Mouse (Mus musculus): ENCODE results near the gene Cyb5d1. TPM values are rescaled to one million over a fixed set of nuclear protein-coding genes. Genes with fewer than 3 reads are reported as not detected.

The Cyb5d1 gene
- polyA plus RNA-seq, 1 experiment from 2014 or later, result 20.6 TPM

DNA sequence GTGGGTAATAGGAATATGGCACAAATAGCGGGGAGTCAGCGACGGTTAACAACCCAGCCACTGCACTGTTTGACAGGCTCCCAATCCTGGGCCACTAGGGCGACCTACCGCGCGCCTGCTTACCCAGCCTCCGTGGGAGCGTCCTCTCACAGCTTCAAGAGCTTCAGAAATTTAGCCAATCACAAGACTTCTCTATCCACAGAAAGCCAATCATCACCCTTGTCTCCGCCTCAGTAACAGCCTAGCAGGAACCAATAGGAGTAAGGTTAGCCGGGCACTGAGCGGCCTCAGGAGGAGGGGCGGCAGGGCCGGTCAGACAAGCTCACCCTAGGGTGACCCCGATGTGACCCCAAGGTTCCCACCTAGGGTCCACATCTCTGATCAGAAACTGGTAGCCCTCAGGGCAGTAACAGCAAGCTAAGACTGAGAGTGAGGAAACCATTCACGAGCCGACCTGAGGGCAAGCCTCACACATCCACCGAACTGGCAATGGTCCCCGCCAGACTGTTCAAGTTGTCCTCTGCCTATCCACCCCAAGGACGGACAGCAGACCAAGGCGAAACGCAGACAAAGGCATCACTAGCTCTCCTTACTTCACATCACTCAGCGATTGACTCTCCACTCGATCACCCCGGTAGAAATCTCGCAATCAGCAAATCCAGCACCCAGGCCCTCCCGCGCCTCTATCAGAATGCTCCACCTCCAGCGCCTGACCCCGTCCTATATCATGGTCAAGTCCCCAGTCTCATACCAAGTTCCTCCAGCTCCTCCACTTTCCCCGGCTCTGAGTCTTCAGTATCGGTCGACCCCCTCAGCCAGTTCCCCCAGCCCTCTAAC, 13.3 kb upstream of the Cyb5d1 start:
- Histone ChIP-seq H3K4me2 (peak overlapping the region; percentile 93), H3K9me3 (replicated peaks) (no peaks in the 10 kb centered on the region), H3K4me1 (replicated peaks) (peaks cover 37% of the 10 kb centered on the region), H3K27me3 (no peaks in the 10 kb centered on the region), H3K27ac (peak overlapping the region; percentile 99), H3K4me3 (peak overlapping the region; percentile 85), H3K36me3 (peaks cover 49% of the 10 kb centered on the region), H3K9ac (peak overlapping the region; percentile 90)
- WGBS, result under 1% methylated on average over 33 of the region's 33 CpGs
- ATAC-seq (replicated peaks; ENCODE audit: insufficient number of reproducible peaks, insufficient read depth, low FRiP score, low read depth), result peak; percentile 48

DNA sequence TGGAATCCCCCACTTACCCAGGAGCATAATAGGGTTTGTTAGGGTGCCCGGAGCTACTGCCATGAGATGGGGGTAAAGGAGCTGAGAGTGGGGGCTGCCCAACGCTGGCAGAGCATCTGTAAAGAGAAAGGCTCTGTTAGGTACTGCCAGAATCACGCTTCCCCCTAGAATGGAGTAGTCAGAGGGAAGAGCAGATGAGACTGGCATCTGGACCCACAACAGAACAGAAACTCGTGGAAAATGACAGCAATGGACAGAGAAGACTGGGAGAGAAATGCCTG, 12.2 kb upstream of the Cyb5d1 start:
- Histone ChIP-seq H3K9ac (peak overlapping the region; percentile 90; the same call in 1 of the 2 replicates), H3K4me1 (replicated peaks) (peaks cover 26% of the 10 kb centered on the region), H3K4me2 (peak overlapping the region; percentile 93), H3K36me3 (peaks cover 54% of the 10 kb centered on the region), H3K27ac (no peak overlapping the region), H3K9me3 (replicated peaks) (no peaks in the 10 kb centered on the region), H3K4me3 (peak overlapping the region; percentile 85; the same call in 1 of the 2 replicates), H3K27me3 (no peaks in the 10 kb centered on the region)
- 81% methylated on average over 4 of the region's 4 CpGs for WGBS
- ATAC-seq (replicated peaks; ENCODE audit: insufficient number of reproducible peaks, insufficient read depth, low FRiP score, low read depth), result no peak

DNA sequence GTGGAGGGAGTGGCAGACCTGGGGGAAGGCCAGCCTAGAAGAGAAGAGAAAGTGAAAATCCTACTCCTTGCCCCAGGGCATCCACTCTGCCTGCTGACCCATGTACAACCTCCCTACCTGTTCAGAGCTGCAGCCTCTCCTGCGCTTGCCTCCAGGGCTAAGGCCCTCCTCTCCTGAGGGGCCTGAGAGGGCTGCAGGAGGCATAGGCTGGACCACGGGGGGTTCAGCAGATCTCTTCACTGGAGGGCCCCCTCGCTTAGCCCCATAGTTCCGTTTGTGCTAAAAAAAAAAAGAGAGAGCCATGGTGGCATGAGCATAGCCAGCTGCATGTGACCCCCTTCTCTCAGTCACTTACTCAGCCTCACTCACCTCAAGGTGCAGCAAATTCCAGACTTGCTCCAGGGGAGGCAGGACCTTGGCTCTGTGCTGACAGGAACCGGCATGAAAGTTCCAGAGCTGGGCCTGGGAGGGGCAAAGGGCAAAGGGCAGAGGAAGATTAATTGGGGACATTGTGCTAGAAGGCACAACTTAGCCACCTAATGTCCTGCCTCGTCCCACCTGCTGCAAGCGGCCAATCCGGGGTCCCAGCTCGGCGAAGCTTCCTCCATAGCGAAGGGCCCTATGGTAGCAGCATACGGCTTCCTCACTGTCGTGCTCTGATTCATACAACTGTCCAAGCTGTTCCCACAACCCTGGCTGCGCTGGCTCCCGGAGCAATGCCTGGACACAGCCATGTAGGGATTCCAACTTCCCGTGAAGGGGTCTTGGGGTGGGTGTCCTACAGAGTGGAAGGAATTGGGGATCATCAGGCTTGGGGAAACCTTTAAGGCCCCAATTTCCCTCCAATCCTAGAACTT, 11.7 kb upstream of the Cyb5d1 start:
- H3K9ac ChIP-seq, result no peak overlapping the region

DNA sequence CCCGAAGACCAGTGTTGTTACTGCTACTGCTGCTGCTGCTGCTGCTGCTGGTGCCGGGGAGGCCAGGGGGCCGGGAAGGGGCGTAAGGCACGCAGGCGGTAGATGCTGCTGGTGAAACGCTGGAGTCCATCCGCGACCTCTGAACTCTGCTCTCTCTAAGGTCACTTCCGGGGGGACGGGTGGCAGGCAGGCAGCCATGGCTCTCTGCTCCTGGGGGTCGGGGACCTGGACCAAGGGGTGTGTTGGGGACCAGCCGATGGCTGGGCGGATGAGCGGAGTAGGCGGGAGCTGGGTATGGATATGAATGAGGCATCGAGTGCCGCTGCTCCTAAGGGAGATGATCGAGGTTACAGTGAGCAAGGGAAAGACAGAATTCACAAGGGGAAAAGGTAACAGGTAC, 10.9 kb upstream of the Cyb5d1 start:
- whole genome bisulfite sequencing, result 87% methylated on average over 19 of the region's 19 CpGs
- no peak for ATAC-seq (replicated peaks; ENCODE audit: insufficient number of reproducible peaks, insufficient read depth, low FRiP score, low read depth)
- Histone ChIP-seq H3K4me2 (no peak overlapping the region), H3K27me3 (no peaks in the 10 kb centered on the region), H3K36me3 (peaks cover 63% of the 10 kb centered on the region), H3K9me3 (replicated peaks) (no peaks in the 10 kb centered on the region), H3K9ac (no peak overlapping the region), H3K27ac (no peak overlapping the region), H3K4me1 (replicated peaks) (peaks cover 21% of the 10 kb centered on the region), H3K4me3 (no peak overlapping the region)

More for the DNA sequence above, 11.7 kb upstream of the Cyb5d1 start:
- Histone ChIP-seq H3K36me3 (peaks cover 55% of the 10 kb centered on the region), H3K27ac (no peak overlapping the region), H3K4me1 (replicated peaks) (peaks cover 20% of the 10 kb centered on the region), H3K9me3 (replicated peaks) (no peaks in the 10 kb centered on the region), H3K4me2 (0 out of 2 replicates have a peak overlapping the region, but pooled peaks have one; percentile 93), H3K4me3 (peak overlapping the region; percentile 85; the same call in 1 of the 2 replicates), H3K27me3 (no peaks in the 10 kb centered on the region)
- 89% methylated on average over 16 of the region's 16 CpGs for WGBS
- ATAC-seq (replicated peaks; ENCODE audit: insufficient number of reproducible peaks, insufficient read depth, low FRiP score, low read depth), result no peak

DNA sequence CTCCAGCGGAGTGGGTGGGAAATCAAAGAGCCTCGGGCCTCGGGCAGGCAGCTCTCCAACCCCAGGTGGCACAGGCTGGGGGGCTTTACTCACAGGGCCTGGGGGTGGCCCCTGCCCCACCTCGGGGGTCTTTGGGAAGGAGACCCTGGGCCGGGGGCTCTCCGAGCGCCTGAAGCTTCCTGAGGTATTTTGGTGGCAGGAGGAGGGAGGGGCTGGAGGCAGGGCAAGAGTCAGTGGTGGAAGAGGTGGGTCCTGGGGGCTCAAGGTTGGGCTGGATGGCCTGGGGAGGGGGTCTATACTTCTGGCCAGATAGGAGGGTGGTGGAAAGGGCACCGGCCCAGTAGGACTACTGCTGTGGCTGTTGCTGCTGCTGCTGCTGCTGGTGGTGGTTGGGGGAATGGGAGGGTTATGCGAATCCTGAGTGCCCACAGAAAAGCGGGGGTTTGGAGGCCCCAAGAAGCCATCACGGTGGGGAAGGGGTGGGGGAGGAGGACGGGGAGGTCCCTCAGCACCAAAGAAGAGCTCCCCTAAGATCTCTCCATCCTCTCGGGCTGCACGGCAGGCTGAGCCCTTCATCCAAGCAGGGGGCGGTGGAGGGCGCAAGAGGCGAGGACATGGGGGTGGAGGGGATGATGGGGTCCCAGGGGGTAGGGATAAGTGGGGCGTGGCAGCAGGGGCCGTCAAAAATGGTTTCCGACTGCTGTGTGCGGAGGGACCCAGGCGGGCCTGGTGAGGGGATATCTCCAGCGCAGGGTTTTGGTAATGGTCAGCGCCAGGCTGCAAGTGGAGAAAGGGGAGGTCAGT, 10.2 kb upstream of the Cyb5d1 start:
- H3K27ac ChIP-seq, result no peak overlapping the region

DNA sequence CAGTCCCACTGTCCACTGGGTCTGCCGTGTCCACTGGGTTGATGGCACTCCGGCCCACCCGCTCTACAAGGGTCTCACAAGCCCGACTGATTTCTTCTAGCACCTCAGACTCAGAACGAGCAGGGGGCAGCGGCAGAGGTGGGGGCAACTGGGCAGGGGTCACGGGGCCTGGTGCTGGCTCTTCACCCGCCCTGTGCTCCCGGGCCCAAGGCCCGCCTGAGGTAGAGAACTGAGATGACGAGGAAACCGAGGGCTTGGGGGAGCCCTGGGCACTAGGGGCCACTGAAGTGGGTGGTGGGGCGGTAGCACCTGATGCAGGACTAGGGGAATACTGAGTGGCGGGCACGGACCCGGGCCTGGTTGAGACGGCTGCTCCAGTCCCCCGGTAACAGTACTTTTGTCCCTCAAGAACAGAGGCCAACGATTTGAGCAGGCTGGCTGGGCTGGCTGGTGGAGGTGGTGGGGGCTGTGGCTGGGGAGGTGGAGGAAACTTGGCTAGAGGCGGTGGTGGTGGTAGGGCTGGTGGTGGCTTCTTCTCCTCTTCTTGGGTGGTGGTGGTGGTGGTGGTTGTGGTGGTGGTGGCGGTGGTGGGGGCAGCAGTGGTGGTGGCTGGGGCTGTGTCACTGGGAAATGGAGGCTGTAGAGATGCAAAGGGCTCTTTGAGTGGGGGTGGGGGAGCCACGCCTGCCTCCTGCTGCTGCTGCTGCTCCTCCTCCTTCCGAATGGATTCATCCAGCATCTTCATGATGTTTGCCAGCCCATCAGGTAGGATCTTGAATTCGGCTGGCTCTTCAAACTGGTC, 9.4 kb upstream of the Cyb5d1 start:
- no peaks in the 10 kb centered on the region for H3K27me3 ChIP-seq
- 89% methylated on average over 23 of the region's 24 CpGs for WGBS
- no peak overlapping the region for H3K9ac ChIP-seq
- ATAC-seq (replicated peaks; ENCODE audit: insufficient number of reproducible peaks, insufficient read depth, low FRiP score, low read depth), result no peak
- H3K4me1 ChIP-seq (replicated peaks), result peaks cover 27% of the 10 kb centered on the region
- H3K9me3 ChIP-seq (replicated peaks), result no peaks in the 10 kb centered on the region
- H3K4me3 ChIP-seq, result no peak overlapping the region
- H3K4me2 ChIP-seq, result no peak overlapping the region
- H3K36me3 ChIP-seq, result peaks cover 76% of the 10 kb centered on the region
- H3K27ac ChIP-seq, result no peak overlapping the region

More for the DNA sequence above, 10.2 kb upstream of the Cyb5d1 start:
- peaks cover 68% of the 10 kb centered on the region for H3K36me3 ChIP-seq
- H3K9me3 ChIP-seq (replicated peaks), result no peaks in the 10 kb centered on the region
- no peaks in the 10 kb centered on the region for H3K27me3 ChIP-seq
- H3K4me1 ChIP-seq (replicated peaks), result peaks cover 26% of the 10 kb centered on the region
- H3K4me2 ChIP-seq, result no peak overlapping the region
- no peak overlapping the region for H3K9ac ChIP-seq
- no peak overlapping the region for H3K4me3 ChIP-seq
- no peak for ATAC-seq (replicated peaks; ENCODE audit: insufficient number of reproducible peaks, insufficient read depth, low FRiP score, low read depth)
- 91% methylated on average over 24 of the region's 24 CpGs for WGBS

DNA sequence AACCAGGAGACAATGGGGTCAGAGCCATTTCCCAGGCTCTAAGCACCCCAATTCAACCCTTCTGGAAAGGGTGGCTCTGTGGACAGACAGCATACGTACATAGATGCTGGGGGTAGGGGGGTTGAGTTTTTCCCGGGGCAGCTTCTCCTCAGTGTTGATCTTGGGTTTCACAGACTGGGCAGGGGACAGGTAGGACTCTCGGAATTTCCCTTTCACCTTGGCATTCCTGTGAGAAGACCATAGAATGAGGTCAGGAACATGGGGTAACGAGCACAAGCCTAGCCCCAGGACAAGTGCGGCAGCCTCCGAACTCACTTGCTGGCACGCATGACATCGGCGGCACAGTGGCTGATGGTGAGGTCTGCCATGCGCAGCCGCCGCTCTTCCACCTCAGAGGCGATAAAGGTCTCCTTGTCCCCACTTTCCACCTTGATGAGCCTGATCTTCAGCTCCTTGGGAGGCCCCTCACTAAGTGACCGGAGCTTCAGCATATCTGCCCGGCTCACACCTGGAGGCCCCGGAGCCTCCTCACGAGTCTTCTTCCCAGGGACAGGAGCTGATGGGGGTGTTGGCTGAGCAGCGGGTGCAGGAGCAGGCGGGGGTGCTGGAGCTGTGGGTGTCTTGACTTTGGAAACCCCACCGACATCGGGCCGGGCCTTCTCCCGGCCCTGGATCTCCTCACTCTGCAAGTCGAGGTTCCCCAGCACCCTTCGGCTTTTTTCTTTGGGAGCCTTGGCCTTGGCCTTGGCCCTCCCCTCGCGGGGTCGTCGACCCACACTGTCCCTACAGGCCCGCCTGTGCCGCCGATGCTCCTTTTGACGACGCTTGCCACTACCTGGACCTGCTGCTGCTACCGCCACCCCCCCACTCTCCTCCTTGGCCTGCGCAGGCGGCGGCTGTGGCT, 8.5 kb upstream of the Cyb5d1 start:
- H3K4me3 ChIP-seq, result no peak overlapping the region
- 91% methylated on average over 38 of the region's 38 CpGs for WGBS
- ATAC-seq (replicated peaks; ENCODE audit: insufficient number of reproducible peaks, insufficient read depth, low FRiP score, low read depth), result no peak

DNA sequence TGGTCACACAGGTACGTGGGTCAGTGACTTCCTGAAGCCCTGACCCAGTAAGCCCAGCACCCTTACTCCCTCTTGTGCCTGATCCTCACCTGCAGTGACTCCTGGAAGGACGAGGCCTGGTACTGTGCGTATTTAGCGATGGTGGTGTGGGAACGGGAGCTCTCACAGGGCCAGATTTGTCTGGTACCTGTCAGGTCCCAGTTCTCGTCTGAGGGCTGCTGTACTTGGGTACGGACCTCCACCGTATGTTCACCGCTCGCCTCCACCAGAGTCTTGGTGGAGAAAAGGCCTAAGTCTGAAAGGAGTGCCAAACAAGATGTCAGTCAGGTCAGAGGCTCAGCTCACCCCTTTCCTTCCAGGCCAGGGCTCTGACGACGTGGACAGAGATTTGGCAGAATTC, 6.6 kb upstream of the Cyb5d1 start:
- Histone ChIP-seq H3K27ac (no peak overlapping the region), H3K9me3 (replicated peaks) (no peaks in the 10 kb centered on the region), H3K9ac (no peak overlapping the region), H3K4me2 (no peak overlapping the region), H3K4me3 (no peak overlapping the region), H3K36me3 (peaks cover 70% of the 10 kb centered on the region), H3K4me1 (replicated peaks) (peaks cover 39% of the 10 kb centered on the region), H3K27me3 (no peaks in the 10 kb centered on the region)
- ATAC-seq (replicated peaks; ENCODE audit: insufficient number of reproducible peaks, insufficient read depth, low FRiP score, low read depth), result no peak
- 84% methylated on average over 12 of the region's 12 CpGs for WGBS

More for the DNA sequence above, 8.5 kb upstream of the Cyb5d1 start:
- H3K4me2 ChIP-seq, result no peak overlapping the region
- H3K27me3 ChIP-seq, result no peaks in the 10 kb centered on the region
- peaks cover 82% of the 10 kb centered on the region for H3K36me3 ChIP-seq
- H3K27ac ChIP-seq, result no peak overlapping the region
- no peak overlapping the region for H3K9ac ChIP-seq
- no peaks in the 10 kb centered on the region for H3K9me3 ChIP-seq (replicated peaks)
- peaks cover 33% of the 10 kb centered on the region for H3K4me1 ChIP-seq (replicated peaks)

DNA sequence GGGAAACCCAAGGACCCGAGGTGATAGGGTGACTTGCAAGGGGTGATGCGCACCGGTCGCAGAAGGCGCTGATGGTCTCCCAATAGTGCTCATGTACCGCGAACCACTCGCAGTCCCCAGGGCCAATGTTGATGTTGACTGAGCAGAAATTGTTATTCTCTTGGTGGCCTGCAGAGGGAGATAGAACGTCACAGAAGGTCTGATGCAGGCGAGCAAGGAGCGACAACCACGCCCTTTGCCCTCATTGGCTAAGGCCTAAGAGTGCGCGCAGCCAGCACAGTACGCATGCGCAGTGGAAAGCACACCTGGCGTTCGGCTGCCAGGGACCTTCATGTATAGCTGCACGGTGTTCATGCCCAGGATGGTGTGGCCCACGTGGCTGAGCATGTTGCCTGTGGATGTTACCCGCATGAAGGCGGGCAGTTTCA, 5.8 kb upstream of the Cyb5d1 start:
- H3K9me3 ChIP-seq (replicated peaks), result no peaks in the 10 kb centered on the region
- no peaks in the 10 kb centered on the region for H3K27me3 ChIP-seq
- peaks cover 63% of the 10 kb centered on the region for H3K36me3 ChIP-seq
- 23% methylated on average over 22 of the region's 22 CpGs for WGBS
- peaks cover 47% of the 10 kb centered on the region for H3K4me1 ChIP-seq (replicated peaks)
- no peak overlapping the region; the same call in 1 of the 2 replicates for H3K4me2 ChIP-seq
- no peak overlapping the region for H3K27ac ChIP-seq
- 0 out of 2 replicates have a peak overlapping the region, but pooled peaks have one; percentile 8 for H3K9ac ChIP-seq
- H3K4me3 ChIP-seq, result no peak overlapping the region
- ATAC-seq (replicated peaks; ENCODE audit: insufficient number of reproducible peaks, insufficient read depth, low FRiP score, low read depth), result peak; percentile 41
